Mouse (Mus musculus): ENCODE measurements around the gene Med18.

Gene Med18

GRCm38 (mm10) chr4:132477833-132478232 lies 14.1 kb upstream of the Med18 start:
- DNase-seq = no peak

GRCm38 (mm10) chr4:132475895-132476878 lies 12.5 kb upstream of the Med18 start:
- no peak for DNase-seq

DNA sequence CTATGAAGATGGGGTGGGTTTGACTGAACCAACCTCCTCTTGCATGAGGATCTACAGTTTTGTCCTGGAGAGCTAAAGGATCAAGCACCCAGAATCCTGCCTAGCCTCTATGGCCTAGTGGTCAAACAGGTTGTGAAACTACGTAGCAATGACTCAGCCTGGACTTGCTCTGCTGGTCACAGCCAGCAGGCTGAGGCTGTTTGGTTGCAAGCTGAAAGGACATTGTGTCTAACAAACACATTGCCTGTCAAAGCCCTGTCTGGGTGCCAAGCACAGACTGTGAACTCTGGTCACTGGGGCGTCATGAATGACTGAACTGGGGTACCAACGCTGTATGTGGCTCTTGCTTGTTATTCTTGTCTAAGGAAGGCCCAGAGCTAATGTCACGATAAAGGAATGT lies 10.9 kb upstream of the Med18 start:
- peak; percentile 57 to 60 for DNase-seq

- no peak for DNase-seq
Measured at GRCm38 (mm10) chr4:132473411-132473810, 9.7 kb upstream of the Med18 start.

GRCm38 (mm10) chr4:132469873-132470272 lies 6.2 kb upstream of the Med18 start:
- no peak for DNase-seq

DNA sequence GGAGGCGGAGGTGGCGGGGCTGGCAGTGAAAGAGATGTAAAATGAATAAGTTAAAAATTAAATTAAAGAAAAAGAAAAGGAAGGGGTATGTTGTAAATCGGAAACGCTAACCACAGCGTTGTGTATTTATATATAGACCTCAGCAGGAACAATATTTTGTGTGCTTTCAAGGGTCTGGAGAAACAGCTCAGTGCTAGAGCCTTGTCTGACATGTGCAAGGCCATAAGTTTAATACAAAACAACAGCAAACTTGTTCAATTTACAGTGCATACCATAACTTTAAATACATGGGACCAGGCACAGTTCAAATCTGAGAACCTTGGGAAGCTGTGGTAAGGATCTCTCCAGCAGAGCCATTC lies 513 bp upstream of the Med18 start:
- DNase-seq = no peak

DNA sequence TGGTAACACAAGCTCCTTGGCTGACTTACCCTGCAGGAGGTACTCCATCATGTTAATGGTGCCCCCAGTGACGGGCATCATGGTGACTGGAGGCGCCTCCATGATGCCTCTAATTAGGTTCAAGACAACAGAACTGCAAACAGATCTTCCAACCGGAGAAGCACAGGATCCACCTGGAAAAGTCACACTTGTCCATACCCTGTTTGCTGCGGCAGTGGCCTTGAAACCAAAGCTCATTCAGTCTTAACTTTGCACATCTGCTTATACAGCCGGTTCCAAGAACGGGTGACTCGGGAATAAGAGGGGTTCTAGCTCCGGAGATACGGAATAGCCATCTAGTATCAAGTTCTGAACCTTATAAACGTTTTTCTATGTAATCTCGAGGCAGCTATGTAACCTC lies 885 bp downstream of the Med18 start:
- no peak for DNase-seq

DNA sequence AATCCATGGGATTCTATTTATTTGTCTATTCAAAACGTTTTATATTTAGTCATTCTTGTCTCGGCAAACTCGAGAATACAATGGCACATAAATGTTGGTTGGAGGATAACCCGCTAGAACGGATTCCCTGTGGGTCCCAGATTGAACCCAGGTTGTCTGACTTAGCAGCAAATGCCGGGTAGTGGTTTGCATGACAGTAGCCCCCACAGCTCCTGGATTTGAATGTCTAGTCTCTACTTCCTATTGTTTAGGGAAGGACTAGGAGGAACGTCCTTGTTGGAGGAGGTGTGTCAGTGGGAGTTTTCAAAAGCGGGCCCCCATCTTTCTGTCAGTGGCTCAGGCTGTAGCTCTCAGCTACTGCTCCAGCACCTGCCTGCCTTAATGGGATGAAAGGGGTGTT lies 3.5 kb downstream of the Med18 start:
- no peak for DNase-seq

GRCm38 (mm10) chr4:132455561-132455960 lies 8.2 kb downstream of the Med18 start:
- DNase-seq = no peak

- DNase-seq = no peak
Measured at GRCm38 (mm10) chr4:132455146-132455545, 8.6 kb downstream of the Med18 start.

DNA sequence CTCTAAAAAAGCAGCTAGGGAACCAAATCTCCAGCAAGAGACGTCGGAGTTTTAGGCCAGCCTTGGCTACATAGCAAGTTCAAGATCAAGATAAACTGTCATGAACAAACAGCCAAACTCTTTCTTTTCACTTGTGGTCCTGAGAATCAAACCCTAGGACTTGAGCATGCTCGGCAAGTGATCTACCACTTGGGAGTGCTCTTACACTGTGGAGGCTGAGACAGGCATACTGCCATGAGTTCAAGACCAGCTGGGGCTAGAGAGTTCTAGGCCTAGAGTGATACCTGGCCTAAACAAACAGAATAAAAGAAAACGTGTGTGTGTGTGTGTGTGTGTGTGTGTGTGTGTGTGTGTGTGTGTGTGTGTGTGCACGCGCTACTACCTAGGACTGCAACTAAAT lies 9.5 kb downstream of the Med18 start:
- no peak for DNase-seq

- DNase-seq = no peak
Measured at GRCm38 (mm10) chr4:132449778-132450177, 13.9 kb downstream of the Med18 start.

GRCm38 (mm10) chr4:132446105-132446504 lies 17.6 kb downstream of the Med18 start:
- no peak for DNase-seq

- DNase-seq = no peak
Measured at GRCm38 (mm10) chr4:132444516-132444915, 19.2 kb downstream of the Med18 start.

DNA sequence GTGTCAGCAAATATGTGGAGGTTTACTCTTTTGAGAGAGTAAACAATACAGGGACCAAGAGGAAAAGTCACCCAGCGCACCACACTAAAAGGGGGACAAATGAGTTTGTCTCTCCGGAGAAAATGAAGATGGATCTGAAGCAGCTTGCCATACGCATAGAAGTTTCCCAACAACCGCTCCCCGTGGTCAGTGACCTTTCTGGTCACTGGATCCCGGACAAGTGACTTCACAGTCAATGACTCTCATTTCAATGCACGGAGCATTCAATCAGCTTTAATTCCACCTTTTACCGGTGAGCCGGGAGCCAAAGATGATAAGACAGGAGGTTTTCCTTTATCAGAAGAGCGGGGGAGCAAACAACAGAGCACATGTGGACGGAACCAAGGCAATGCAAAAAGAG lies 25.9 kb downstream of the Med18 start:
- no peak for DNase-seq

DNA sequence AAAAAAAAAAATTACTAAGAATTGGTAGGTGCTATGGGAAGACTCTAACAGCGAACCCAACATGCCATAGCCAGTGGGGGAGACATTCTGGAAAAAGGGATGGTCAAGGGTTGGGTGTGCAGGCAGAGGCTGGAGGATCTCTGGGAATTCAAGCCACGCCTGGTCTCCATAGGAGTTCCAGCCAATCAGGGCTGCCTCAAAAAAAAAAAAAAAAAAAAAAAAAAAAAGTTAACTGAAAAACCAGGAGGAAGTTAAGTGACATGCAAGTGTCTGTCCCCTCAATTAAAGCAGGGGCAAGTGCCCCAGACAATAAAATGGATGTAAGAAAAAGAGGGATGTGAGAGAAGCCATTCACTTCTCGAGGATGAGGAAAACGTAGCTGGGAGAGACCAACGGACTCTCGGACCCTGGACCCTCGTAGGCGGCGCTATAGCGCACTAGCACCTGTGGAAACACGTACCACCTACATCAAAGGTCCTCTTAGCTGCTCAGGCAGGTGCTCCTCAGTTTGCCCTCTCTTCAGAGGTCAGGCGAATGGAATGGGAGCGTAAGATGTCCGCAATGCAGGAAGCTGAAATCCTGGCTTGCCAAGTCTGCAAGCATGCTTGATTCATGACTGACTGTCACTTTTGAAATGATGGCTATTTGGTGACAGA lies 30.9 kb downstream of the Med18 start:
- DNase-seq = no peak

GRCm38 (mm10) chr4:132428022-132428542 lies 35.6 kb downstream of the Med18 start:
- DNase-seq = no peak

GRCm38 (mm10) chr4:132427493-132427892 lies 36.2 kb downstream of the Med18 start:
- no peak for DNase-seq

DNA sequence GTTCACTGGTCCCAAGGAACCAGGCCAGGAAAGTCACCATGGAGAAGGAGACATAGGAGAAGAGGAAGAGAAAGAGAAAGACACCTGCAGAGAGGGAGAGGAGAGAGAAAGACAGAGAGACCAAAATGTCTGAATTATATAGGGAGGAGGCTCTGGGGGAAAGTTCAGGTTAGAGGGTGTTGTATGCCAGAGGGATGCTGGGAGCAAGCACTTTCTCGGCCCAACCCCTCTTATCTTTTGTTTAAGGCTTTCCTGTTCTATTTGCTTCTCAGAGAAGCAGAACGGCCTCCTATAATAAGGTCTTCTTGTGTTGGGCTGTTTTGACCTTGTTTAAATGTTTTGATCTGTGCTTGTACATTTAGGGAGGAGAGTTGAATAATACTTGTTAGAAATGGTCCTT lies 37.7 kb downstream of the Med18 start:
- DNase-seq = no peak

DNA sequence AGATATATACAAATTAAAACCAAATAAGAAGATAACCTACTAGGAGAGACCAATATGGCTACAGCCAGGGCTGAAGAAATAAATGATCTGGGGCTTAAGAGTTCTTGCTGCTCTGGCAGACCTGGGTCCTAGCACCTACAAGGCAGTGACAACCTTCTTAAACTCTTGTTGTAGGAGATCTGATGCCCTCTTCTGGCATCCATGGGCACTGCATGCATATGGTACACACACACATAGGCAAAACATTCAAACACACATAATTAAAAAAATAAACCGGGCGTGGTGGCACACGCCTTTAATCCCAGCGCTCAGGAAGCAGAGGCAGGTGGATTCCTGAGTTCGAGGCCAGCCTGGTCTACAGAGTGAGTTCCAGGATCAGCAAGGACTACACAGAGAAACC lies 39.0 kb downstream of the Med18 start:
- DNase-seq = peak; percentile 34 to 43

DNA sequence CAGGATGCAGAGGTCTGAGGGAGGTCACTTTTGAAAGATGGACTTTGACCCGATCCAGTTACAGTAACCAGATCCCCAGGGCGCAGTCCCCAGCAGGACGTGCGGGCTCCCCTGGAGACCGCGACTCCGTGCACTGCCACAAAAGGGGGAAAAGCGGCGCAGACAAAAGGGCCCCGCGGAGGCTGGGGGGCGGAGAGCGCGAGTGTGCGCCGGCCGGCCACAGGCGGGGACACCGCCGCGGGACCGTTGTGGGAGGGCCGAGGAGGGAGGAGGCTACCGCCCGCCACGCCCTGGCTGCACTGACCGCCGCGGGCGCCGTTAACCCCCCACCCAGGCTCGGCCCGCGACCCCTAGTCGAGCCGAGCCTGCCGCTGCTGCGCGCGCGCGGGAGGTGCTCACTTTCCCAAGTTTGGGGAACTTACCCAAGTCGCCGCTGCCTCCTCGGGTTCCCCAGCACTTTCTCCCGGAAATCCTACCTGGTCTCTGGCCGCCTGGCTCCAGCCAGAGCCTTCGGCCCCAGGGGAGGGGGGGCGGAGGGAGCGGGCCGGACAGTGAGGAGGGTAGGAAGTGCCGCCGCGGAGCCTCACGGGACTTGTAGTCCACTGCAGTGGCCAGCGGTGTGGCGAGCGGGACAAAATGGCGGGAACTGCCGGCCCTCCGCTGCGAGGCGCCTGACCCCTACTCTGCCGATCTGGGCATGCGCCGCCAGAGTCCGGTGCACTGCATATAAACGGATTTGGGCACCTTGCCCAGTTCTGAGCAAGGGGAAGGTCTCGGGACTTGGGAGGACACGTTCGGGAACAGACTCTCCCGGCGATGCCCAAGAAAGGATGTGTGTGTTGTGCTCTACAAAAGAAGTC lies 41.6 kb downstream of the Med18 start, which contains the start of gene Phactr4:
Gene Phactr4 (minus strand): TSS at position 567 of the 860 bp plus-strand sequence.
- peak; percentile 81 to 84 for DNase-seq

- DNase-seq = no peak
Measured at GRCm38 (mm10) chr4:132421556-132421922, 42.2 kb downstream of the Med18 start.

- no peak for DNase-seq
Measured at GRCm38 (mm10) chr4:132420471-132420870, 43.2 kb downstream of the Med18 start.
